Mouse (Mus musculus) kidney, adult 2 months (tissue): ENCODE measurements around the gene Rexo2. TPM values are rescaled to one million over a fixed set of nuclear protein-coding genes. Genes with fewer than 3 reads are reported as not detected.
"Not testable (repeated sequence)": the region's sequence is repeated elsewhere in the genome, so short reads cannot be mapped to it uniquely, and the experiment has no call there.

ENCODE experiments used
- DNase-seq: peaks from one replicate; pipeline ENCODE4 v3.0.0; 2021
- H3K27ac ChIP-seq: fragments of 200-500 bp; 2 replicates; pipeline ENCODE4 v1.5.1; 2012; ENCODE audit warnings: low read depth, low read length, control low read depth, inconsistent platforms; ENCODE audit not compliant: insufficient read depth
- H3K27me3 ChIP-seq: fragments of 200-500 bp; replicated peaks from 2 replicates; pipeline ENCODE4 v1.6.1; 2012; ENCODE audit warnings: mild to moderate bottlenecking, moderate library complexity, low read length, inconsistent platforms; ENCODE audit not compliant: control insufficient read depth, insufficient read depth
- H3K36me3 ChIP-seq: fragments of 200-500 bp; 2 replicates; pipeline ENCODE4 v1.6.1; 2012; ENCODE audit warnings: mild to moderate bottlenecking, moderate library complexity, low read length, inconsistent platforms; ENCODE audit not compliant: control insufficient read depth, insufficient read depth
- H3K4me1 ChIP-seq: fragments of 200-500 bp; 2 replicates; pipeline ENCODE4 v1.6.1; 2011; ENCODE audit warnings: low read length; ENCODE audit not compliant: control insufficient read depth, insufficient read depth
- H3K4me3 ChIP-seq: fragments of 200-500 bp; 2 replicates; pipeline ENCODE4 v1.5.1; 2011; ENCODE audit warnings: mild to moderate bottlenecking, low read depth, low read length, control low read depth; ENCODE audit not compliant: insufficient read depth
- CTCF ChIP-seq: fragments of 200-500 bp; conservative IDR thresholded peaks from 2 replicates; pipeline ENCODE4 v1.5.1; 2011; ENCODE audit warnings: low read depth, mild to moderate bottlenecking, control low read depth, low read length, moderate library complexity, mixed read lengths; ENCODE audit not compliant: insufficient read depth, insufficient read length
- POLR2A ChIP-seq: fragments of 200-500 bp; IDR thresholded peaks from one replicate; pipeline ENCODE4 v1.6.1; 2011; ENCODE audit warnings: low read depth, low read length, control low read depth
- WGBS: fragments of 180-500 bp; shearing (Covaris S2); methylation state at CpG from one replicate; pipeline ENCODE4 v1.1.7; 2018; 5-methylcytosine and 5-hydroxymethylcytosine counted together
- polyA plus RNA-seq: library from polyadenylated mRNA; depleted of rRNA; stranded (reverse); fragments of >200 nt; gene quantifications from 2 replicates; pipeline ENCODE4 v1.2.3, GENCODE M21; 2012

The Rexo2 gene
- polyA plus RNA-seq, 1 experiment: 77.4 TPM

GRCm38 (mm10) chr9:48479838-48480410 is 499 bp downstream of the Rexo2 start:
- WGBS: 6% methylated on average over 25 of the region's 25 CpGs

DNA sequence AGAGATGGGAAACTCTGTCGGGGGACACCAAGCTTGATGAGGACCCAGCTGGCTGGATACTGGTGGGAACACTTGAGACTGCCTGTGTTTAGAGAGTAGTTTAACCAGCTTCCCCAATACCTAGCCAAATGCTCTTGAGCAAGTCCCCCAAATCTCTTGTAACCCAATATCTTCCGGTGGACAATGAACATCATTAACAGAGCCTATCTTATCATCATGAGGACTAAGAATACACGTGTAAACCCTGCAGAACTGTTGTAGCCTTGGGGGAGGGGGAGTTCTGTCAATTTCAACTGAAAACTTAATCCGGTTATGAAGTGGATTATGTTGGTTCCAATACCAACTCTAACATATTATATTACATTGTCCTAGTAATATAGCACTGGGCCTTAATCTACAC is 1.6 kb downstream of the Rexo2 start:
- H3K27me3 ChIP-seq: no peaks in the 10 kb centered on the region
- no peaks in the 10 kb centered on the region; the same call in 1 of the 2 replicates for H3K36me3 ChIP-seq
- 90% methylated on average over 4 of the region's 4 CpGs for WGBS
- no peak overlapping the region for H3K27ac ChIP-seq
- no peak for TF ChIP-seq POLR2A
- TF ChIP-seq CTCF: no peak
- no peaks in the 10 kb centered on the region; the same call in 1 of the 2 replicates for H3K4me1 ChIP-seq
- DNase-seq: no peak
- no peak overlapping the region for H3K4me3 ChIP-seq

More at GRCm38 (mm10) chr9:48479838-48480410, 499 bp downstream of the Rexo2 start:
- Histone ChIP-seq H3K27me3 (no peaks in the 10 kb centered on the region), H3K36me3 (no peaks in the 10 kb centered on the region; the same call in 1 of the 2 replicates), H3K27ac (no peak overlapping the region), H3K4me3 (peak overlapping the region; percentile 90), H3K4me1 (no peaks in the 10 kb centered on the region; the same call in 1 of the 2 replicates)
- no peak for DNase-seq
- TF ChIP-seq POLR2A: no peak
- no peak for TF ChIP-seq CTCF

DNA sequence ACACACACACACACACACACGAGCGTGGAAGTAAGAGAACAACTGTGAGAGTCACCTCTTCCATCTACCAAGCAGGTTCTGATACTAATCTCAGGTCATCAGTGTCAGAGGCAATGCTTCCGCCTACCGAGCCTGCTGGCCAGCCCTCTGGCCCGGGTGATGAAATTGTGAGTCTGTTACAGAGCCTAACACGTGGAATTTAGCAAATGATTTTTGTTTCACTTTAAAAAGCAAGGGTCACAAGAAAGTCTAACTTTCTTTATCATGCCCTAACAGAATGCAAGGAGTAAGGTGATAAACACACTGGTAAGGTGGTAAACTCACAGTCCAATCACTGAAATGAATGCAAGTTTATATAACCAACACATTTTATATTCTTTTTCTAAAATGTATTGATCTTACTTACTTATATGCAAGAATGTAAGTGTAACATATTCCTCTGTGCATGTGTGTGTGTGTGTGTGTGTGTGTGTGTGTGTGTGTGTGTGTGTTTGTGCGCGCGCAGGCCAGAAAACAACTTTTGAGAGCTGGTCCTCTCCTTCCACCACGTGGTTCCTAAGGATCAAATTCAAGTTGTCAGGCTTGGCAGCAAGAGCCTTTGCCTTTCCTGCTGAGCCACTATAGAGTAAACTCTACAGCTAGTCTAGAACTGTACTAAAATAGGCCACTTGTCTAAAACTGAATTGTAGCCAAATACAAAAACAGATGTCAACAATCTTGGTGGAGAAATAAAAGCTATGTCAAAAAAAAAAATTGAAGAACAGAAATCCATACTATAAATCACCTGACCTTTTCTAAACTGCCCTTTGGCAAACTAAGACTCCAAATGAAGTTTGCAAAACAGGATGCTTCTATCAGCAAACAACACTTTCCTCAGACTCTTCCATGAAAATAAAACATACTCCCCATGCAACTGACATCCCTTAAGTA is 3.9 kb downstream of the Rexo2 start:
- WGBS: 72% methylated on average over 10 of the region's 10 CpGs
- no peak overlapping the region for H3K27ac ChIP-seq

DNA sequence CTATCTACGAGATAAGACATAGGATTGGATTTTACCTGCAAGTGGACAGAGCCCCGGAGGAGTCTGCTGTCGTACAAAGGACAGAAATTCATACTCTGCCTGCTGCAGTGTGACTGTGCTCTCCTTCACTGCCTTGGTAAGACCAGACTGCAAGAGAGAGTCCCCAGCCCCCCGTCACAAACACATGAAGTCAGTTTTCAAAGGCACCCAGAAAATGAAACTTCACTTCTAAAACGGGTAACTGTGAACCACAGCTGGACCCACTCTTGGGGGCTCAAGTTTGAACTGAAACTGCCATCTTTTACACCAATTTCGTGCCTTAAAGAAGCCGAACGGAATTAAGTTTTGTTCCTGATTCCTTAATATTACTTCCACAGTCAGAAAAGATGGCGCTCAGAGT is 6.1 kb downstream of the Rexo2 start:
- Histone ChIP-seq H3K36me3 (peaks cover 5% of the 10 kb centered on the region), H3K27me3 (no peaks in the 10 kb centered on the region), H3K4me1 (no peaks in the 10 kb centered on the region), H3K4me3 (no peak overlapping the region), H3K27ac (no peak overlapping the region)
- no peak for TF ChIP-seq CTCF
- TF ChIP-seq POLR2A: no peak
- no peak for DNase-seq
- WGBS: 93% methylated on average over 9 of the region's 9 CpGs

More for the DNA sequence above, 3.9 kb downstream of the Rexo2 start:
- H3K4me3 ChIP-seq: no peak overlapping the region
- H3K27me3 ChIP-seq: no peaks in the 10 kb centered on the region
- no peaks in the 10 kb centered on the region; the same call in 1 of the 2 replicates for H3K4me1 ChIP-seq
- no peak for TF ChIP-seq CTCF
- no peak for TF ChIP-seq POLR2A
- DNase-seq: peak; percentile 17
- H3K36me3 ChIP-seq: peaks cover 5% of the 10 kb centered on the region

DNA sequence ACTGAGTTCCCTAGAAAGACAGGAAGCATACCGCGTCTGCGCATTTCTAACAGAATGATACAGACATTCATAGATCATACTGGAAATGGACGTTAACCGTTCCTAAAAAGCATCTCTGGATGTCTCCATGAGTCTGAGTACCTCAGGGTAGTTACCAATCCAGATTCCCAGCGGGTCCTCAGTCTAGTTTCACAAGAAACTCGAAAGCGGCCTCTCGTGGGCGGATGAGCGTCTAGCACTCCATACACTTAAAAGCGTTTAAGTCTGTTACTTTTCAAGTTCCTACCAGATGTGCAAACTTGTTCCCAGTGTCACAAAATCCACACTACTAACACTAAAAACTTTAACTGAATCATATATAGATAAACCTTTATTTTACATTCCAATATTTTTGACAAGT is 7.3 kb downstream of the Rexo2 start:
- no peak for DNase-seq
- Histone ChIP-seq H3K27me3 (no peaks in the 10 kb centered on the region), H3K36me3 (peaks cover 5% of the 10 kb centered on the region), H3K27ac (no peak overlapping the region), H3K4me3 (no peak overlapping the region), H3K4me1 (no peaks in the 10 kb centered on the region)
- TF ChIP-seq CTCF: no peak
- TF ChIP-seq POLR2A: no peak
- 92% methylated on average over 12 of the region's 12 CpGs for WGBS

- TF ChIP-seq CTCF (no peak), POLR2A (no peak)
- Histone ChIP-seq H3K27ac (no peak overlapping the region), H3K27me3 (no peaks in the 10 kb centered on the region), H3K4me1 (no peaks in the 10 kb centered on the region), H3K4me3 (no peak overlapping the region), H3K36me3 (peaks cover 5% of the 10 kb centered on the region)
- WGBS: 93% methylated on average over 15 of the region's 15 CpGs
- no peak for DNase-seq
Measured at GRCm38 (mm10) chr9:48472441-48473025, 7.9 kb downstream of the Rexo2 start.

DNA sequence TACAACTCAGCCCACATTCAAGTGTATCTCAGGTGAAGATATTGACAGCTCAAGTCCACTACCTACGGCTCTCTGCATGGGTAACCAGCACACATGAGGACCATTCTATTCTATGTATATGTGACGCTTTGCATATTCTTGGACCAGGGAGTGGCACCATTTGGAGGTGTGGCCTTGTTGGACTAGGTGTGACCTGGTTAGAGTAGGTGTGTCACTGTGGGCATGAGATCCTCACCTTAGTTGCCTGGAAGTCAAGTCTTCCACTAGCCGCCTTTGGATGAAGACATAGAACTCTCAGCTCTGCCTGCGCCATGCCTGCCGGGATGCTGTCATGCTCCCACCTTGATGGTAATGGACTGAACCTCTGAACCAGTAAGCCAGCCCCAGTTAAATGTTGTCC is 13.0 kb downstream of the Rexo2 start:
- DNase-seq, H3K27ac ChIP-seq, H3K4me1 ChIP-seq, H3K4me3 ChIP-seq, H3K36me3 ChIP-seq, H3K27me3 ChIP-seq: not testable (repeated sequence)
- WGBS: 97% methylated on average over 5 of the region's 5 CpGs
